Mouse (Mus musculus) liver, postnatal 0 days (tissue): ENCODE results near the gene Pvr.

ENCODE experiments used
- CTCF ChIP-seq: sonication (generic); IDR thresholded peaks from 2 replicates; pipeline ENCODE4 v1.5.1; 2016; ENCODE audit warnings: antibody characterized with exemption, low read depth
- EP300 ChIP-seq: IDR thresholded peaks from 2 replicates; pipeline ENCODE4 v1.6.1; 2016; ENCODE audit warnings: antibody characterized with exemption, low read depth, mild to moderate bottlenecking

DNA sequence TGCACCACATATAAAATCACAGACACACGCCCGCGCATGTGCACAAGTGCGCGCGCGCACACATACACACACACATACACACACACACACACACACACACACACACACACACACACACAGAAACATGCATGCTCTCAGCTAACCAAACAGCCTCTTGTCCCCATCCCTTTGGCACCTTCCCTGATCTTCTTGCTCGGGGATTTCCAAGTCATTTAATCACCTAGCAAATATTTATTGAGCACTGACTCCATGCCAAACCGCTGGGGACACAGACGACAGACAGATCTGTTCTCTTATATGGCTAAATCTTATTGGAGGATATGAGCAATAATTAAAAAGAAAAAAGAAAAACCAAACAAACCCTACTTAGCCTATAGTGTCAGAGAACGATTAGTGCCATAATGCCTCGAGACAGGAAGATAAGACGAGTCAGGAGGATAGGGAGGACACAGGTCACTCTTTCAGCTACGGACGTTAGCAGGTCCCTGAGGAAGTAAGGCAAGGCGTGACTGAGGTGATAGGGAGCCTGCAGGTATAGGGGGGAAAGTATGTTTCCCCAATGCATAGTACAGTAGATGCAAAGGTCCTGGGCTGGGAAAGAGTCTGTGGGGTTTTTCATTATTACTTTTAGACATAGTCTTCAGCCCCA lies 53.1 kb downstream of the Pvr start:
- TF ChIP-seq CTCF (no peak), EP300 (no peak)
